Mouse (Mus musculus): ENCODE measurements around the gene H2-Q6. TPM values are rescaled to one million over a fixed set of nuclear protein-coding genes. Genes with fewer than 3 reads are reported as not detected.
A peak's percentile ranks its signal among the peaks of the same experiment; 100 is the strongest.

The H2-Q6 gene
- polyA plus RNA-seq, 1 experiment from 2014 or later = 0.99 TPM

GRCm38 (mm10) chr17:35469842-35470751, 45.4 kb downstream of the H2-Q6 start, which contains the start of gene H2-Q10:
Gene H2-Q10 (plus strand): TSS chr17:35470089.
- peaks cover 4% of the 10 kb centered on the region; the same call in 1 of the 2 replicates for H3K4me1 ChIP-seq (ENCODE audit: control insufficient read depth, insufficient read depth, low read length)
- peak within 1 kb of the TSS; percentile 78 for H3K4me2 ChIP-seq (ENCODE audit: low read depth)
- H3K9me3 ChIP-seq (ENCODE audit: control insufficient read depth, low read length) = no peaks in the 10 kb centered on the region
- no peaks in the 10 kb centered on the region for H3K36me3 ChIP-seq (ENCODE audit: control insufficient read depth, insufficient read depth, low read length)
- no peak for ATAC-seq (ENCODE audit: insufficient read depth, low FRiP score, low TSS enrichment)
- 1% methylated on average over 69 of the region's 80 CpGs for WGBS
- DNase-seq (ENCODE audit: low spot score) = no peak
- H3K27ac ChIP-seq (ENCODE audit: low read depth, low read length) = no peak within 1 kb of the TSS
- peak within 1 kb of the TSS; percentile 42 for H3K4me3 ChIP-seq (ENCODE audit: low read depth, low read length)
- H3K9ac ChIP-seq (ENCODE audit: low read length) = peak within 1 kb of the TSS; percentile 18; the same call in 1 of the 2 replicates
- peaks cover 19% of the 10 kb centered on the region for H3K27me3 ChIP-seq (ENCODE audit: control insufficient read depth, insufficient read depth, low read length)

Other genes with a start within 250 kb of the H2-Q6 start
- 4.1 and 6.7 TPM in 2 replicates for gene Aif1, start 248.8 kb upstream of the H2-Q6 start, polyA plus RNA-seq (2014; fragmentation: Nextera tagmentation; extraction: Ambion mirVana)
- gene Lst1, start 236.4 kb upstream of the H2-Q6 start, polyA plus RNA-seq (2014; fragmentation: Nextera tagmentation; extraction: Ambion mirVana) = 5.8 and 9.1 TPM in 2 replicates
- gene Ltb, start 230.4 kb upstream of the H2-Q6 start, polyA plus RNA-seq (2014; fragmentation: Nextera tagmentation; extraction: Ambion mirVana) = 0.27 TPM in 1 of 2 replicates, not detected in the other
- 0.16 TPM in 1 of 2 replicates, not detected in the other for gene Tnf, start 222.8 kb upstream of the H2-Q6 start, polyA plus RNA-seq (2014; fragmentation: Nextera tagmentation; extraction: Ambion mirVana)
- 0.28 TPM in 1 of 2 replicates, not detected in the other for gene Lta, start 219.5 kb upstream of the H2-Q6 start, polyA plus RNA-seq (2014; fragmentation: Nextera tagmentation; extraction: Ambion mirVana)
- 0.50 TPM in 1 of 2 replicates, not detected in the other for gene Gm16181, start 204.0 kb upstream of the H2-Q6 start, polyA plus RNA-seq (2014; fragmentation: Nextera tagmentation; extraction: Ambion mirVana)
- 14.1 and 16.8 TPM in 2 replicates for gene Atp6v1g2, start 191.2 kb upstream of the H2-Q6 start, polyA plus RNA-seq (2014; fragmentation: Nextera tagmentation; extraction: Ambion mirVana)
- gene Nfkbil1, start 189.1 kb upstream of the H2-Q6 start, polyA plus RNA-seq (2014; fragmentation: Nextera tagmentation; extraction: Ambion mirVana) = 4.7 and 5.0 TPM in 2 replicates
- 634 and 672 TPM in 2 replicates for gene Ddx39b, start 183.1 kb upstream of the H2-Q6 start, polyA plus RNA-seq (2014; fragmentation: Nextera tagmentation; extraction: Ambion mirVana)
- 47.9 and 56.5 TPM in 2 replicates for gene H2-D1, start 162.1 kb upstream of the H2-Q6 start, polyA plus RNA-seq (2014; fragmentation: Nextera tagmentation; extraction: Ambion mirVana)
- gene H2-Q1, start 104.4 kb upstream of the H2-Q6 start, polyA plus RNA-seq (2014; fragmentation: Nextera tagmentation; extraction: Ambion mirVana) = not detected in 2 replicates
- gene H2-Q2, start 82.6 kb upstream of the H2-Q6 start, polyA plus RNA-seq (2014; fragmentation: Nextera tagmentation; extraction: Ambion mirVana) = 1.3 TPM in 1 of 2 replicates, not detected in the other
- 1.6 and 2.3 TPM in 2 replicates for gene H2-Q4, start 45.2 kb upstream of the H2-Q6 start, polyA plus RNA-seq (2014; fragmentation: Nextera tagmentation; extraction: Ambion mirVana)
- 11.2 and 12.5 TPM in 2 replicates for gene H2-Q7, start 14.3 kb downstream of the H2-Q6 start, polyA plus RNA-seq (2014; fragmentation: Nextera tagmentation; extraction: Ambion mirVana)
- gene H2-Q10, start 45.2 kb downstream of the H2-Q6 start, polyA plus RNA-seq (2014; fragmentation: Nextera tagmentation; extraction: Ambion mirVana) = 0.28 and 0.81 TPM in 2 replicates
- not detected in 2 replicates for gene Pou5f1, start 81.2 kb downstream of the H2-Q6 start, polyA plus RNA-seq (2014; fragmentation: Nextera tagmentation; extraction: Ambion mirVana)
- 46.8 and 54.8 TPM in 2 replicates for gene Tcf19, start 92.0 kb downstream of the H2-Q6 start, polyA plus RNA-seq (2014; fragmentation: Nextera tagmentation; extraction: Ambion mirVana)
- gene Cchcr1, start 92.2 kb downstream of the H2-Q6 start, polyA plus RNA-seq (2014; fragmentation: Nextera tagmentation; extraction: Ambion mirVana) = 9.4 and 10.3 TPM in 2 replicates
- gene Psors1c2, start 108.4 kb downstream of the H2-Q6 start, polyA plus RNA-seq (2014; fragmentation: Nextera tagmentation; extraction: Ambion mirVana) = 0.85 and 0.89 TPM in 2 replicates
- 0.13 TPM in 1 of 2 replicates, not detected in the other for gene Cdsn, start 127.3 kb downstream of the H2-Q6 start, polyA plus RNA-seq (2014; fragmentation: Nextera tagmentation; extraction: Ambion mirVana)
- gene 2300002M23Rik, start 142.6 kb downstream of the H2-Q6 start, polyA plus RNA-seq (2014; fragmentation: Nextera tagmentation; extraction: Ambion mirVana) = not detected in 2 replicates
- not detected in 2 replicates for gene Sfta2, start 176.7 kb downstream of the H2-Q6 start, polyA plus RNA-seq (2014; fragmentation: Nextera tagmentation; extraction: Ambion mirVana)
- gene Gm9573, start 201.8 kb downstream of the H2-Q6 start, polyA plus RNA-seq (2014; fragmentation: Nextera tagmentation; extraction: Ambion mirVana) = not detected in 2 replicates
- 0.09 TPM in 1 of 2 replicates, not detected in the other for gene Mucl3, start 218.8 kb downstream of the H2-Q6 start, polyA plus RNA-seq (2014; fragmentation: Nextera tagmentation; extraction: Ambion mirVana)
- gene Vars2, start 242.7 kb downstream of the H2-Q6 start, polyA plus RNA-seq (2014; fragmentation: Nextera tagmentation; extraction: Ambion mirVana) = 13.1 and 15.0 TPM in 2 replicates
- 42.9 and 46.1 TPM in 2 replicates for gene Gtf2h4, start 248.9 kb downstream of the H2-Q6 start, polyA plus RNA-seq (2014; fragmentation: Nextera tagmentation; extraction: Ambion mirVana)